Mouse (Mus musculus) gastrocnemius, postnatal 10 days (tissue): ENCODE data around the gene Tma7. TPM values are rescaled to one million over a fixed set of nuclear protein-coding genes. Genes with fewer than 3 reads are reported as not detected.

Experiments
- DNase-seq: peaks from one replicate; pipeline ENCODE4 v3.0.0; 2021; ENCODE audit warnings: mixed read lengths
- long read RNA-seq, 2 experiments: library from polyadenylated mRNA; stranded (forward); transcript quantifications; one replicate each; pipeline ENCODE4 v2.0.0; 2021
- total RNA-seq, 2 experiments: library from RNA; stranded (reverse); gene quantifications; 2 replicates each; pipeline ENCODE4 v1.2.3; 2021

The Tma7 gene
- 100 to 1,000 TPM; 213 to 219 TPM for total RNA-seq
- long read RNA-seq, experiment 1, transcript Tma7-201 (4 exons, 944 nt), result major isoform, 45 of 48 reads
- long read RNA-seq, experiment 1, partial matches to known transcripts, result 1 of 48 reads
- long read RNA-seq, experiment 1, other reads (novel, unspliced or antisense), result 1 of 48 reads
- long read RNA-seq, experiment 2, transcript Tma7-201 (4 exons, 944 nt), result major isoform, 41 of 44 reads
- long read RNA-seq, experiment 2, partial matches to known transcripts, result 2 of 44 reads
- long read RNA-seq, experiment 2, other reads (novel, unspliced or antisense), result 1 of 44 reads

DNA sequence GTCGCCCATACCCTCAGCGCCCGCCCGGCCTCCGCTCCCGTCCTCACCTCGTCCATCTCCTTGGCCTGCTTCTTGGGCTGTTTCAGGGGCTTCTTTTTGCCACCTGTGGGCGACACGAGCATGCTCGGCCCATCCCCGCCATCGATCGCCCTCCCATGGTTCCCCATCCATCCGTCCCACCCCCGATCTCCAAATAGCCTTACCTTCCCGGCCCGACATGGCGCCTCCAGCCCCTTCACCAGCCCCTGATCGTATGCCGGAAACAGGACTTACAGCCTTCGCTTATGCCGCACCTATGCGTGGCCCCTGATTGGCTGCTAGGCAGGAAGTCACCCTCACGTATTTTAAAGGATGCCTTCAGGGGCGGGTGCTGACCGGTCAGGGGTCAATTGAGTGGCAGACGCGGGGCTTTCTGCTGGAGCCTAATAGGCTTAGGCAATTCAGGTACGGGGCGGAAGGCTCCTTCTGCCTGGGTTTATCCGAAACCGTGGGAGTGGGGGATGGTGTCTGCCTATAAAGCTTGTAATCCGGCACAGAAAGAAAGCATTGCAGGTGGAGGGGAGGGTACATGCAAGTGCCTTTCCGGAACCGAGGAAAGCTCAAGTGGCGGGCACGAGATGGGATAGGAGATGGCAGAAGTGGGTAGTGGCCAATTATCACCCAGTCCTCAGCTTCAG lies at the start of gene Tma7, which contains the start of gene Ccdc51:
Gene Tma7 (minus strand): TSS at position 464 of the 677 bp plus-strand sequence.
Gene Ccdc51 (plus strand): TSS at position 370 of the 677 bp plus-strand sequence.
- DNase-seq, result peak; percentile 65

DNA sequence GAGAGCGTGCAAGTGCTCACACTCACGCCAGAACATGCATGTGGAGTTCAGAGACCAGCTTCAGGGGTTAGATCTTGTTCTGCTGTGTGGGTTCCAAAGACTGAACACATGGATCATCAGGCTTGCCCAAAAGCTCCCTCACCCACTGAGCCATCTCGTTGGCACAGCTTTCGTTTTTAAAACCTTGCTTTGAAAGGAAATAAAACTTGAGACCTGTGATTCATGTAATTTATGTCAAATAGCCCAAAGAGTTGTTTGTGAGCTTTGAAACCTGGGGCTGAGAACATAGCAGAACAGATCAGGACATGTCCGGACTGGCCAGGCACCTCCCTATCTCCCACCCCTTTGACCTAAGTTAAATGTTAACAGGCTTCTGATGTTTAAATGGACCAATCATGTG lies 47.7 kb upstream of the Tma7 start:
- DNase-seq, result no peak

DNA sequence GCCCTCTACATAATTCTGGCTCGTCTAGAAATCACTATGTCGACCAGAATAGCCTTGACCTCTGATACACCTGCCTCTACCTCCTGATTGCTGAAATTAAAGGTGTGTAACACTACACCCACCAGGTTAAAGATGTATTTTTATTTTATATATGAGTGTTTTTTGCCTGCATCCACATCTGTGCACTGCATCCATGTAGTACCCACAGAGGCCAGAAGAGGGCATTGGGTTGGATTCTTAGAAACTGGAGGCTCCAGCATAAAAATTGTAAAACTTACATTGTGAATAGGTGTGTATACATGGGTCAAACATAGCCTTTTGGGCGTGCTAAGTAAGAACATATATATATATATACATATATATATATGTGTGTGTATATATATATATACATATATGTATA lies 45.8 kb upstream of the Tma7 start:
- no peak for DNase-seq

DNA sequence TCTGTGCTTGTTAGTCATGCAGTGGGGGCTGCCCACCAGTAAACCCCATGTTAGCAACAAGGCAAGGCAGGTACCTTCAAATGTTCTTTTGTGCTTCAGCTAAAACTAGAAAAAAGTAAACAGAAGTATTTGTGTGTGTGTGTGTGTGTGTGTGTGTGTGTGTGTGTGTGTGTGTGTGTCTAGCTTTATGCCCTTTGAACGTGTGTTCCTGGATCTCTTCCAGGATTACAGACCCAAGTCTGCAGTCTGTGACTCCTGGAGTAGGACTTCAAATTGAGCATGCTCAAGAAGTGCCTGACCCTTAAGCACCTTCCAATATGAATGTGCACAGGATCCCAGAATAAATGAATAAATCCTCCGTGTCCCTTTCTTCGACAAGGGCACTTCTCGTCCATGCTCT lies 44.7 kb upstream of the Tma7 start:
- DNase-seq, result no peak

DNA sequence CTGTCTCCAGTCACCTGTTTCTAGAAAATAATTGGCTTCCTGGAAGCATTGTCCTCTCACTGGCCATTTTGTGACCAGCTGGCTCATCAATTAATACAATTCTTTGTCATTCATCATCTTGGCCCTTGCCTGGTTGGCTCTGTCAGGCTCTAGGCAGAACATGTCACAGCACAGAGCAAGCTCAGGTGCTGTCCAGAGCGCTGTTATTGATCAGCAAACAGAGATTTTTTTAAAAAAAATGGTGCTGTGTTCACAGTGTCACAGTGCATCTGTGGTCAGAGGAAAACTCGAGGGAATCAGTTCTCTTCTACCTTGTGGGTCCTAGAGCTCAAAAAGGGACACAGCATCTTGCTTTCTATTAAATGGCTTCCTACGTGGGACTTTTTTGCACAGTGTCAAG lies 43.1 kb upstream of the Tma7 start:
- DNase-seq, result no peak

DNA sequence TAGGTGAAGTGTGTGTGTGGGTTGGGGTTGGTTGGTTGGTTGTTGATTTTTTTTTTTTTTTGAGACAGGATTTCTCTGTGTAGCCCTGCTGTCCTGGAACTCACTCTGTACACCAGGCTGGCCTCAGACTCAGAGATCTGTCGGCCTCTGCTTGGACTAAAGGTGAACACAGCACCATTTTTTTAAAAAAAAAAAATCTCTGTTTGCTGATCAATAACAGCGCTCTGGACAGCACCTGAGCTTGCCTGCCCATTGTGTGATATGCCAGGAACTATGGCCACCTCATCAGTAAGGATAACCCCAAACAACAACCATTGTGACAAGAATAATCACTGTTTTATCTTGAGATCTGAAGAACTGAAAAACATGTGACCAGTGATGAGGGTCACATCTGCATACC lies 42.7 kb upstream of the Tma7 start:
- no peak for DNase-seq

DNA sequence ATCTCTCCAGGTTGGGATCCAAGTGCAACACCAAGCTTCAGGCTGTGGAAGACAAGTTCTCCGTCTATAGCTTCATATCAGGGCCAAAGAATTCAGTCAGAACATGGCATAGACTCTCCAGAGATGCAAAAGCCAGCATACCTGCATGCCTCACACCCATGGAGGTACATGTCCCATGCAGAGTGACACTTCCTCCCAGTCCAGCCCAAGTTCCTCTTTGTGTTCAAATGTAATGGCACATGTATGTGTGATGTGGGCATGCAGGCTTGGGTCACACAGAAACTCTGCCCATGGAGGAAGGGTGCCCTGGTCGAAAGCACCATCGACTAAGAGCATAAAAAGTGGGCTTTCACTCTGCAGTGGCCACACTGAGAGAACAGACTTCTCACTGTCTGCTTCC lies 41.8 kb upstream of the Tma7 start:
- no peak for DNase-seq

DNA sequence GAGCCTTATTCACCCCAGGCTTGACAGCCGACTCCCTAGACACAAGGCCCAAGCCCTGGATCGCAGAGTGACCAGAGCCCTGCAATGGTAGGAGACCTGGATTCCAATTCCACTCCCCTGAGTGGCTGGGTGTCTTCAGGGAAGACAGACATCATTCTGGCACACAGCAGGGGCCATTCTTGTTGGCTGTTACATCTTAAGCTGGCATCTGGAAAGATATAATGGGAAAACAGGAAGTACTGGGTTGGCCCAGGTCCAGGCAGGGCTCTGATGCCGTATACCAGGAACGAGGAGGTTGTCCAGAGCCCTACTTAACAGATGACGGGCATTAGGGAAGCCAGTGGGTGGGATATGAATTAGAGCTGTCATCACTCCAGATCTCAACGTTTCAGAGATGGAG lies 40.9 kb upstream of the Tma7 start:
- DNase-seq, result no peak

DNA sequence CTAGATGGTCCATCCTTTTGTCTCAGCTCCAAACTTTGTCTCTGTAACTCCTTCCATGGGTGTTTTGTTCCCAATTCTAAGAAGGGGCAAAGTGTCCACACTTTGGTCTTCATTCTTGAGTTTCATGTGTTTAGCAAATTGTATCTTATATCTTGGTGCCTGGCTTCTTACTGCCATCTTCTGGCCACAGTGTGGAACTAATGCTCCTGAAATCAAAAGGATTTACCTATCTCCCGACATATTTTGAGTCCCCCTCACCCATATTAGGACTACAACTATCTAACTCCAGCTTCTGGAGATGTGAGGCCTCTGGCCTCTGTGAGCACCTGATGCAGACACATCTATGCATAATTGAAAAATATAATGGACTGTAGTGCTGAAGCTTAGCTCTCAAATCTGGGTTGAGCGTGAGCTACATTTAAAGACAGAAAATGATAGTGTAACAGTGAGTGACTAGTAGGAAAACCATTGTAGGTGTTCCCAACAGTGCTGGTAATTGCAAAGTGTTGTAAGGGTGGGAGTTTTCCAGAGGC lies 40.2 kb upstream of the Tma7 start:
- no peak for DNase-seq

DNA sequence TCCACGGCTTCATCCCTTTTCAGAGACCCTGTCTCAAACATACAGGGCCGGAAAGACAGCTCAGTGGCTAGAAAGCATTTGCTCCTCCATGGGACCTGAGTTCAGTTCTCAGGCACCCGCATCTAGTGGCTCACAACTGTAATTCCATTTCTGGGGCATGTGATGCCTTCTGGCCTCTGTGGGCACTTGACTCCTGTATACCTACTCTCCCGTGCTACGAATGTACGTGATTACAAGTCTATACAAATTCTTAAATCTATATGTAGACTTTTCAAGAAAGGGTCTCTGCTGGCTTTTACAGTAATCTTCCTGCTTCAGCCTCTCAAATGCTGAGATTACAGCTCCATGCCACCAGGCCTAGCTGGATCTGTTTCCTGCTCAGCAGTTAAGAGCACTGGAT lies 38.6 kb upstream of the Tma7 start:
- no peak for DNase-seq

DNA sequence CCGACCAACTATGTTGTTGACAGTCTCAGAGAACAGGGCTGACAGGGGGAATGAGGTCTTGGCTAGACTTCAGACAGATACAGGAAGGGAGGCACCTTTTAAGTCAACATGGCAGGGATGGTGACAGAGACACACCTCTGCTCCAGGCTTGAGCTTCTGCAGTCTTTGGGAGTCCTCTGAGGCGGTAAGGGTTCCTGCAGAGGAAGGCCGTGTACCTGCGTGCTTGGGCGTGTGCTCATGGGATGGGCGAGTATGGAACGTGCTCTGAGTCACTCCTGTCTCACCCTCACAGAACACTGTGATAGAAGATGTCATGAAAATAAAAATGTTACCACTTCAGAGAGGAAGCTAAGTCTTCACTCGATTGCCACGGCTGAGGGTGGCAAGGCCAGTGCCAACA lies 37.2 kb upstream of the Tma7 start:
- DNase-seq, result no peak

DNA sequence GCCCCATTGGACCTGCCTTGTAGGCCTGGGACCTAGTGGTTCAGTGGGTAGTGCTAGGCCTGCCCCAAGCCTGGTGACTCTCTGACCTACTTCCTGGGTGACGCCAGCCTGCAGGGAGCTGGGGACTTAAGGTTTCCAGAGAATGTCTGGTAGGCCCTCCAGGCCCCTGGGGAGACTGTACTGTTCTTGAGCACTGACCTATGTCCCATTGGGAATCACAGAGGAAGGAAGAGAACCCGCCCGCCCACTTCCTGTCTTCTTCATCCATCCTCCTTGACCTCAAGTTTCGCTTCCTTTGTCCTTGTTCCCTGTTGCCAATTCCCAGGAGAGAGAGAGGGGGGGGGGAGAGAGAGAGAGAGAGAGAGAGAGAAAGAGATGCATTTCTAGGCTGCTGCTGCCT lies 35.7 kb upstream of the Tma7 start:
- DNase-seq, result no peak

DNA sequence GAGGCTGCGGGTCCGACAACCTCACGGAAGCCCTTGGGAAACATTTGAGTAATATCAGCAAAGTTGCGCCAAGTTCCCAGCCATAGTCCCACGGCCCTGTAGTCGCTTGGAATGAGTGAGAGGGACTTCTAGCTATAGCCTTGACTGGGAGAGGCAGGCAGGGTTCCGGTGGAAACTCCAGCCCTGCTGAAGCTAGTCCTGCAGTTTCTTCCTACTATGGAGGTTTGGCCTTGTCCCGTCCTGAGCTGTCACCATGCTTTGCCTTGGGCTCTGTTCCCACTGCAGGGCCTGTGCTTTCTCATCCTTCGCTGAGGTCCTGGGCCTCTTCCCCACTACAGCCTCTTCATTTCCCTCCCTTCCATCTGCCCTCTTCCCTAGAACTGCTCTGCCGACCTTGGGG lies 33.8 kb upstream of the Tma7 start:
- no peak for DNase-seq

DNA sequence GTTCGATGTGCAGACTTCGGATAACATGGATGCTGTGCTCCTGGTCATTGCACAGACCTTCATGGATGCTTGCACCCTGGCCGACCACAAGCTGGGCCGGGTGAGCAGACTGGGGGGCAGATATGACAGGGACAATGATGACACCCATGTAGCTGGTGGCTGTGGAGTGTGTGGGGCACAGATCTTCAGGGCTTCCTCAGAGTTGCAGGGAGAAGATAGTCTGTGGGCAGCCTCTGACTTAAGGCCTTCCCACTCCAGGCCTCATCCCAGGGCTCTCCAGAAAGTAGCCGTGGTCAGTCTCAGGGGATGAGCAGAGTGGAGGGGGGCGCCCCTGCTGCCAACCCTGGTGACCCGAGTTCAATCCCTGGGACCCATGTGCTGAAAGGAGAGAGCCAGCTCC lies 32.5 kb upstream of the Tma7 start:
- no peak for DNase-seq

DNA sequence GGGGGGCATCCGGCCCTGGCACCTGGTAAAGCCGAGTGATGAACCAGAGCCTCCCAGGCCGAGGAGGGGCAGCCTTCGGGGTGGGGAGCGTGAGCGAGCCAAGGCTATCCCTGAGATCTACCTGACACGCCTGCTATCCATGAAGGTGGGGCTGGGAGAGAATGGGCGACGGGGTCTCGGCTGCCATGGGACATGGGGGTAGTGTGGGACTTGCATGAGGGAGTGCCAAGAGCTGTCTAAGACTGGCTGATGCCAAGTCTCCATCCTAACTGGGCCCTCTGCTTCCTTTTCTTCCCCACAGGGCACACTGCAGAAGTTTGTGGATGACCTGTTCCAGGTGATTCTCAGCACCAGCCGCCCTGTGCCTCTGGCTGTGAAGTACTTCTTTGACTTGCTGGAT lies 31.9 kb upstream of the Tma7 start:
- DNase-seq, result no peak

DNA sequence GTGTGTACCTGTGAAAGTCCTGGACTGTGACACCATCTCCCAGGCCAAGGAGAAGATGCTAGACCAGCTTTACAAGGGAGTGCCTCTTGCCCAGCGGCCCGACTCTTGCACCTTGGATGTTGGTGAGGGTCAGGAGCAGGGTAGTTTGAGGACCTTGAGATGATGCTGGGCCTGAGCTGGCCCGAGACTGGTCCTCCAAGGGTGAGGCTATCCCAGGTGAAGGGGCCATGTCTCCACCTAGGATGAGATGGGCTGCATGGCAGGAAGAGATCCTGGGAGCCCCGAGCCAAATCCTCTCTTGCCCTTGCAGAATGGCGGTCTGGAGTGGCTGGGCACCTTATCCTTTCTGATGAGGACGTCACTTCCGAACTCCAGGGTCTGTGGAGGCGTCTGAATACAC lies 30.9 kb upstream of the Tma7 start:
- DNase-seq, result no peak

DNA sequence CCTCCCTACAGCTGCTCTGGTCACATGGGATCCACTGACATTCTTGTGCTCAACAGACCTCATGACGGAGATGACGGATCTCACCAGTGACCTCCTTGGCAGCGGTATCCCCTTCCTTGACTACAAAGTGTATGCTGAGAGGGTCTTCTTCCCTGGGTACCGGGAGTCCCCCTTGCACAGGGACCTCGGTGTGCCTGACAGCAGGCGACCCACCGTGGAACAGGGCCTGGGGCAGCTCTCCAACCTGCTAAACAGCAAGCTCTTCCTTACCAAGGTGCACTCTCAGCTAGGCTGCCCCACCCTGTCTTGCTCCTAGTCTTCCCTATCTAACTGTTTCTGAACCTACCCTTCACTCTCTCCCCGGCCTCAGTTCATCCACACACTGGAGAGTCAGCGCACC lies 29.2 kb upstream of the Tma7 start:
- DNase-seq, result no peak

DNA sequence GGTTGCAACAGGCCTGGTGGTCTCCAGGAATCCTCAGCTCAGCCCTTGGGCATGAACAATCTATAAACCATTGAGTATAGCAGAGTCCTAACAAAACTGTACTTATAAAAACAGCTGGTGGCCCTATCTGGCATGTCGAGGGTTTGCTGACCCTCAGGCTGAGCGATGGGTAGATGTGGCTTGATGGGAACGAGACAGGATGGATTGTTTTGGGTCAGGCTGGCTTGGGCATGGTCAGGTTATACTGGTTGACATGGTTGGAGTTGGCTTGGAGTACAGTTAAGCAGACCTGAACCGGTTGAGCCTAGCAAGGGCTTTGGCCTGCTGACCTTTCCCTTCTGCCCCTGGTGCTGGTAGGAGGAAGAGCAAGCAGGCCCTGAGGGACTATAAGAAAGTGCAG lies 28.7 kb upstream of the Tma7 start:
- DNase-seq, result no peak

DNA sequence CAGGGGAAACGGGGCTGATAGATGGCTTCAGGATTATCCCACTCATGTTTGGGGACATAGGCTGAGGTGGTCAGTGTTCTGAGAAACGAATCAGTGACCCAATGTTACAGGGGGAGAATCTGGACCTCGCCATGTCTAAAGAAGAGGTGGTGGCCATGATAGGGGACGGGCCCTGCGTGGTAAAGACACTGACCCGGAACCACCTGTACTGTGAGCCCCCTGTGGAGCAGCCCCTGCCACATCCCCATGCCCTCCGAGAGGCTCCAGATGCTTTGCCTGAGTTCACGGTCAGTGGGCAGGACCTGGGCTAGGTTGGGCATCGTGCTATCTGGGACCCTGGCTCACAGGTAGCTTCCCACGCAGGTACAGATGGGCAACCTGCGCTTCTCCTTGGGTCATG lies 27.9 kb upstream of the Tma7 start:
- no peak for DNase-seq

DNA sequence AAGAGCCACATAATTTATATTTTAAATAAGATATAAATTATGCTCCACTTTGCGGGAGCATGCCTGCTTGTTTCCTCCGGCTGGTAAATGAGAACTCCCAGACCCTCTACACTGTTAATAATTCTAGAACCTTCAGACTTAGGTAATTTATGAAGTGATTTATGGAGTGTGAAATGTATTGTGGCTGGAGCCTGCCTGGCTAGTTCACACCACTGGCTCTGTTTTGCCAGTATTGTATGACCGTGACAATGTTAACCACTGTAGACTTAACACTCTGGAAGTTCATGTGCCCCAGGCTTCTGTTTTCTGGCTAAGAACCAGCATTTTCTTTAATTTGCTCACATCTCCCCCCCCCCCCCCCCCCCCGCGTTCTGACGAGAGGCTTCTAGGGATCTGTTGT lies 25.0 kb upstream of the Tma7 start:
- no peak for DNase-seq

DNA sequence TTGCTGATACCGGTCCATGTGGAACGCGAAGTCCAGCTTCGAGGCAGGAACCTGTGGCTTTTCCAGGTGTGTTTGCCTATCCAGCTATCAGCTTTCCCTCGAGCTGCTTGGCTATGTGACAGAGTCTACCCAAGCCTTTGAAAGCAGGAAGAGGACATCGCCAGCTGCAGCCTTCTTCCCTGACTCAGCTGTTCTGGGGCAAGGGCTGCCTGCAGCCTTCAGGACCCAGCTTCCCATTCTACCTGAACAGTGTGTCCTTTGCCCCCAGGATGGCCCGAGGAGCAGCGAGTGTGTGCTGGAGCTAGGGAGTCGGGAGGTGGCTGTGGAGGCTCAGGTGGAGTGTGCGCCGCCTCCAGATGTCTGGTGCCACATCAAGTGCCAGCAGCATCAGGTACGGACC lies 23.3 kb upstream of the Tma7 start:
- no peak for DNase-seq

DNA sequence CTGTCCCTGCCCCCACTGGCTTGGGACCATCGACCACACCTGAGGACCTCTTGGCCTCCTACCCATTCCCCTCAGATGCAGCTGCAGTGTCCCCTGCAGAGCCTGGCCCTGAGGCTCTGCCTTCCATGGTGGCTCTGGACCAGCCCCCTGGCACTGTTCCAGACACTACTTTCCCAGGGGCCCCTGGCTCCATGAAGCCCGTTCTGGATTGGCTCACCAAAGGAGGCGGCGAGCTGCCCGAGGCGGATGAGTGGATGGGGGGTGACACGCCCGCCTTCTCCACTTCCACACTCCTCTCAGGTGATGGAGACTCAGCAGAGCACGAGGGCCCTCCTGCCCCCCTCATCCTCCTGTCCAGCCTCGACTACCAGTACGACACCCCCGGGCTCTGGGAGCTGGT lies 22.6 kb upstream of the Tma7 start:
- DNase-seq, result no peak

DNA sequence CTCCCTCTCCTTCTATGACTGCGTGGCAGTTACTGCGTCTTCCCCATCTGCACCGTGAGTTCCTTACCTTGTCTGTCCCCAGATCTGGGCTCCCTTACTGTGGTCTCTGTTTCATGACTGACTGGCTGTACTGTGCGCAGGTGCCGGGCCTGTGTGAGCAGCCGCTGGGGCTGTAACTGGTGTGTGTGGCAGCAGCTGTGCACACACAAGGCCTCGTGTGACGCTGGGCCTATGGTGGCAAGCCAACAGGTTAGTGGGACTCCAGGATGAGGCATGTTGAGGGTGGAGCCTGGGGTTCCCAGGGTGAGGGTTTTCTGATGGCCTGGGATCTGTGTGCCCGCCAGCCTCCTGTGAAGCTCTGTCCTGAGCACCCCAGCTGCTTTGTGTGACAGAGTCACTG lies 21.7 kb upstream of the Tma7 start:
- no peak for DNase-seq

DNA sequence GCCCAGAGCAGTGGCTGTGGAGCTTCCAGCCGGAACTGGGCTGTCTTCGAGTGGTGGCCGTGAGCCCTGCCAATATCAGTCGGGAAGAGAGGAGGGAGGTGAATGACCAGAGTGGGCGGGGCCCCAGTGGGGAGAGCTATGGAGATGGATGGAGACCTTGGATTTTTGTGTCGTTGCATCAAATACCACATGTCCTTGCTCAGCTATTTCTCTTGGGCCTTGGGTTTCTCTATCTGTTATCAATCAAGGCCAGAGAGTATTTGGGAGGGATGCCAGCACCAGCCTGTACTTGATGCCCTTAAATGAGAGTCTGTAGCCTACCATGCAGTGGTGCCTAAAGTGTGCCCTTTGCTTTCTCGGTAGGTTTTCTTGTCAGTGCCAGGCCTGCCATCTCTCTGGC lies 20.9 kb upstream of the Tma7 start:
- no peak for DNase-seq
